Mouse (Mus musculus) c-Kit-positive CD71-positive TER-119-positive erythroid progenitor cells, embryonic 14.5 days (primary cell): ENCODE measurements around the gene Ptprk.

Source experiments
- DNase-seq: peaks from one replicate; pipeline ENCODE4 v3.0.0-alpha.2; 2013; ENCODE audit warnings: low spot score

Ptprk gene

GRCm38 (mm10) chr10:28184675-28185074 is 110.1 kb downstream of the Ptprk start:
- no peak for DNase-seq

GRCm38 (mm10) chr10:28185326-28185725 is 110.7 kb downstream of the Ptprk start:
- no peak for DNase-seq

DNA sequence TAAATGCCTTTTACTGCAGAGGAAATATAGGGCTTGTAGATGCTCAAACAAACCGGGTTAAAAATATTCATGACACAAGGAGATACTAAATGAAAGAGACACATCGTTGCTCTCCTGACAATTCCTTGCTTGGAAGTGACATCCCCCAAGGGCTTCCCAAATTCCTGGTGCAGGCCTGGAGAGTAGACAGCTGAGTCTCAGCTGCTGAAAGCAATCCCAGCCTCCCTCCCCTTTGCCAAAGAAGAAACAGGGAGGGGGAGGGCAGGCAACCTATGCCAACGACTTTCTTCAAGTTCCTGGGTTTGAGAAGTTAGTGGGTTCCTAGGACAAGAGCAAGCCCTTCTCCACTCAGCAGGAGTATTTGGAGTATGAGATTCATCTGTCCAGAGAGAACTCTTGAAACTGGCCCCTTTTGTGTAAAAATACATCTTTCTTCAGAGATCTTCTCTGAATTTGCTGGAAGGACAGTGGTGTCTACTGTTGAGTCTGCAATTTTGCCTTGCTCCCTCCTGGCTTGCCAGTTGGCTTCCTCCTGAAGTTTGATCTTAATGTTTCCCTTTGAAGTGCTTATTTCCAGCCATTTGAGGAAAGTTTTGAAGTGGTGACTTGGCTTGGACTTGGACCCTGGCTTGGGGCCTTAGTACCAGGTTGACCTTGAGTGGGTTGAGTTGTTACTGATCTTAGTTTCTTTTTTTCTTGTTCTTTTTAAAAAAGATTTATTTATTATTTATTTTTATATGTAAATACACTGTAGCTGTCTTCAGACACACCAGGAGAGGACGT is 111.6 kb downstream of the Ptprk start:
- no peak for DNase-seq

DNA sequence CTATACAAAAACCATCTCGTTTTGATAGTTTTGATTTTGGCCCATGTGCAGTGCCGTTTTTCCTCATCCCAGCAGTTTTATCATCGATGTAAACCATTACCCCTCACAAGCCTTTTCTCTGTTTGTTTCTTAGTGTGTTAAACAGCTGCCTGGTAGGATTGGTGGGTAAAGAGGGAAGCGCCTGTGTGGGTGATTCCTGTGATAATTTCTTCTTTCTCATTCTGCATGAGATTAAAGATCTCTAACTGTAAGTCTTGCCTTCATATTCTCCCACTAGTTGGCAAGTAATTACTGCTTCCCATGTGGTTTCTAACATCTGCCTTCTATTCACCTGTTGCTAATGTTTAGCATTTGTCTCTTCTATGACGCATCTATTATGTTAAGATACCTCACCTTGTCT is 116.8 kb downstream of the Ptprk start:
- no peak for DNase-seq

DNA sequence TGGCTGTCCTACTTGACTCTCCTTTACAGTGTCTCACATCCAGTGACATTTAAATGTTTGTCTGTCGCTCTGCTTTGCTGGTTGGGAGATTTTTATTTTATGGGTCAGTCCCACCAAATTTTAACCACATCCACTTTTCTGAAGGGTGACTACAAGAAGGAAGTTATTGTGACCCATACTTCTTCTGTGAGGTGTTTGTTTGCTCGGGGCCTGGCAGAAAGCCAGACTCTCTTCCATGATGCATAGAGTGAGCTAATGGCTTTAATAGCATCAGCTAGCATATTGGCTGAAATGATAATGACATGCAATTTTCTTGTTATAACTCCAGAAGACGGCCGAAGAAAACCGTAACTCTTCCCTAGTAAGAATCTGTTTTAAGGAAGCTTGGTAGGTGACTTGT is 119.0 kb downstream of the Ptprk start:
- no peak for DNase-seq

GRCm38 (mm10) chr10:28200609-28201008 is 126.0 kb downstream of the Ptprk start:
- DNase-seq: no peak

DNA sequence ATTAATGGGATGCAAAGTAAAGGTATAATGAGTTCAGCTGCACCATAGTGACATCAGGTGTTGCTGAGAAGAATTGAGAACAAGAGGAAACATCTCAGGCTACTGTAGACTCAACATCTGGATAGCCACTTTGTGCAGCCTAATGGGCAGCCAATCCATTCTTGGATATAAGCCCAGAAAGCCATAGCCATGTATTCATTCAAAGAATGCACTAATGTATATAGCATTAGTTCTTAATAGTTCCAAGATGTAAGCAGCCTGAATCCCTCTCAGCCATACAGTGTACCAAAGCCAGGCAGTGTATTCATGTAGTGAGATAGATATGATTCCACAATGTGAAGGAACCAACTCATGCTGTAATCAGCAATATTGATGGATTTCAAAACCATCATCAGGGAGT is 134.8 kb downstream of the Ptprk start:
- no peak for DNase-seq

DNA sequence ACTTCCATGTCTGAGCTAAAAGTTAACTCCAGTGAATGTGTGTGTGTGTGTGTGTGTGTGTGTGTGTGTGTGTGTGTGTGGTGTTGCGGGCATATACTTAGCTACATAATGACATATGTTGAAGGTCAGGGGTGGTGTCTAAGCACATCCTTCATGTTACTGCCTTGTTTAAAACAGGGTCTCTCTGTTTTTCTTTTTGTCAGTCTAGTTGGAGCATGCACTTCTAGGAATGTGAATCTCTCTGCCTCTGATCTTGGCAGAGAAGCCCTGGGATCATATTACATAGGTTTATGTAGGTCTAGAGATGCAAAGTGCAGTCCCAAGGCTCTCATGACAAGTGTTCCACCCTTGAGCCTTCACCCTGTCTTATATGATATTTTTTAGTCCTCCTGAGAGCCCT is 137.5 kb downstream of the Ptprk start:
- no peak for DNase-seq

- no peak for DNase-seq
Measured at GRCm38 (mm10) chr10:28215153-28215552, 140.5 kb downstream of the Ptprk start.

GRCm38 (mm10) chr10:28223602-28224001 is 149.0 kb downstream of the Ptprk start:
- no peak for DNase-seq

DNA sequence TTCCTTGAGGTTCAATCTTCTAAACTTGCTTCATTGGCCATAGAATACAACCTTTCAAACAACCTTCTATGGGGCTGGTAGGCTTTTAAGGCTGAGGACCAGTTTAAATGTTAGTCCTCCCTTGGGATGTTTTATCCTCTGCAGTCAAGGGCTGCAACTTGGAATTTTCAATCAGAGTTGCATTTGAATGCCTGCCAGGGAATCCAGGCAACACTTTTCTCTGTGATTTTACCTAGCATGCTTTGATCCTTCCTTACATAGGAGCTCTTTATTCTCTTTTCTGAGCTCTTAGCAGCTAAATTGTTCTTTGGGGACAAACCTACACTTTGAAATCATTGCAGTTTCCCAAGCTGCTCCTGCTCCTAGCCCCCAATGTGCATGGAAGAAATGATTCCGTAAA is 149.8 kb downstream of the Ptprk start:
- no peak for DNase-seq

- no peak for DNase-seq
Measured at GRCm38 (mm10) chr10:28225536-28226075, 151.0 kb downstream of the Ptprk start.

GRCm38 (mm10) chr10:28227732-28228131 is 153.1 kb downstream of the Ptprk start:
- no peak for DNase-seq

- DNase-seq: no peak
Measured at GRCm38 (mm10) chr10:28228208-28228607, 153.6 kb downstream of the Ptprk start.

DNA sequence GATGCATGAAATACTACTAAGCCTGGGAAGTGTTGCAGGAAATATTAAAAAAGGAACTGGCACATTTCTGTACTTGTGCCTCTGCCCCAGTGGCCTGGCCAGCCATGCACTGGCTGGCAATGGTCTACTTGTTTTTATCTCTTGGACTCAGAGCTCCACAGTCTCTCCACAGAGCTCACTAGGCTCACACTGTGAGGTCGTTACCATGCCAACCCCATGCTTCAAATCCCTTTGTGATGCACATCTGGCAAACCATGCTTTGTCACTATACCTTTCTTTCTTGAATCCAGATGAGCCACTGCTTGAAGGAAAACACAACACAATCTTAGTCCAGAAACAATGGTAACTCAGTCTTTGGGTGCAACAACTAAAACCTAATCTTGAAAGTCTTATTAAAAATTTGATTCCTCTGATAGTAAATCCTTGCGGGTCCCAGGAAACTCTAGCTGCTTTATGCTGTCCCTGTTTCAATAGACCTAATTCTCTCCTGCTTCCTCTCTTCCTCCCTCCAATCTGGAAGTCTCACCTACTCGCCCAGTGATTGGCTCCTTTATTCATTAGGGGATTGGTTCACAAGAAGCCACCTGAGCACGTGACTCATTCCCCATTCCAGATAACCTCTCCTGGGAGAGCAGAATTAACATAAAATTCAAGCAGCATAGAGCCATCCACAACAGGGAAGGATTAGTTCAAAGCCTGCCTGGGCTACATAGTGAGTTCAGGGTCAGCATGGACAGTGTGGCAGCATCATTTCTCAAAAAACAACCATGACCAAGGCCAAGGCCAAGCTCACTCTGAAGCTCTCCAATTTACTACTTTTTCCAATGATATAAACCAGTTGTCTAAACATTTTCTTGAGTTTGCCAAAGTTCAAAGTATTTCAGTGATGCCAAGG is 157.9 kb downstream of the Ptprk start:
- DNase-seq: no peak

GRCm38 (mm10) chr10:28249047-28249446 is 174.4 kb downstream of the Ptprk start:
- DNase-seq: no peak

GRCm38 (mm10) chr10:28251385-28251784 is 176.8 kb downstream of the Ptprk start:
- no peak for DNase-seq

- no peak for DNase-seq
Measured at GRCm38 (mm10) chr10:28260651-28261050, 186.0 kb downstream of the Ptprk start.

DNA sequence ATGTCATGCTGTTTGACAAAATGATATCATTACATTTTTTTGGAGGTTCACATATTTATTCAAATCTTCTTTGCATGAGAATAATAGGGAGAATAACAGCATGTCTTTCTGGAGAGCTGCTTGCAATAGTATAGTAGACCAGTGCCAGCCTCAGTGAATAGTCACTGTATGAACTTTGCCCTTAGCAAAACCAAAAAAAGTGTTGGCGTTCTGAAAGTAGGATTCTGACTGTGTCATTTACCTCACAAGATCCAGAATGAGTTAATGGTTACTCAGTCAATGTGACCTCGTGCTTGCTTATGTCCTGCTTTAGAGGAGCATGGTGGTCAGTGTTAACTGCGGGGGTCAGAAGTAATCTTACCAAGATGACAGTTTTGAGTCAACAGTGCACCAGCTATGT is 187.5 kb downstream of the Ptprk start:
- no peak for DNase-seq

GRCm38 (mm10) chr10:28263546-28263945 is 188.9 kb downstream of the Ptprk start:
- DNase-seq: no peak

GRCm38 (mm10) chr10:28270273-28270672 is 195.7 kb downstream of the Ptprk start:
- no peak for DNase-seq

GRCm38 (mm10) chr10:28271729-28272606 is 197.3 kb downstream of the Ptprk start:
- no peak for DNase-seq
